Mouse (Mus musculus): ENCODE results near the gene Tmem26.

DNA sequence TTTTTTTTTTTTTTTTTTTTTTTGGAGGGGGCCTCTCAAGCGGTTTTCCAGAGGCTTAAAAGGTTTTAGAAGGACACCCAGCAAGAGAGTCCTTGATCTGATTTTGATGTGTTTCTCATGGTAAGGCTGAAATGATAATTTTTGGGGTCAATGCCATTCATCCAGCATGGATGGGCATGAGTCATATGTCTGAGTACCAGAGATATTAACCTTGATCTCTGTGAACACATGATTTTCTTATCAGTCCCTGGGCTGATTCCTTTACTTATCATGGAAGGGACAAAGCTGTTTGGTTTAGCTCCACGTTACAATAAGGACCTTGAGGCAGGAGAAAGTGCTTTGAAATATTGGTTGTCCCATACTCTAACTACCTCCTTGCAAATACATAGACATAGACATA is 10.5 kb upstream of the Tmem26 start:
- TF ChIP-seq CTCF (IDR thresholded peaks at IDR 0.05; ENCODE audit: low read depth, low read length): no peak
- TF ChIP-seq GATA1 (IDR thresholded peaks at IDR 0.05; ENCODE audit: borderline replicate concordance, low read length): no peak
- no peak for TF ChIP-seq TAL1 (conservative IDR thresholded peaks at IDR 0.05; ENCODE audit: low read depth, low read length)
- no peak for TF ChIP-seq POLR2AphosphoS5 (IDR thresholded peaks at IDR 0.05; ENCODE audit: insufficient replicate concordance, low read depth, low read length)
- TF ChIP-seq GATA2 (IDR thresholded peaks at IDR 0.05; ENCODE audit: borderline replicate concordance, low read depth, low read length): no peak
